Mouse (Mus musculus): ENCODE results near the gene Pnkd. TPM values are rescaled to one million over a fixed set of nuclear protein-coding genes. Genes with fewer than 3 reads are reported as not detected.

Gene Pnkd
- polyA plus RNA-seq (2012; rRNA removed), result 16.0 and 16.4 TPM in 2 replicates

GRCm38 (mm10) chr1:74284543-74285160, at the start of gene Pnkd, which contains the start of gene Aamp:
Gene Pnkd, plus strand, starts transcription at chr1:74284930.
Gene Aamp, minus strand, starts transcription at chr1:74284738.

DNA sequence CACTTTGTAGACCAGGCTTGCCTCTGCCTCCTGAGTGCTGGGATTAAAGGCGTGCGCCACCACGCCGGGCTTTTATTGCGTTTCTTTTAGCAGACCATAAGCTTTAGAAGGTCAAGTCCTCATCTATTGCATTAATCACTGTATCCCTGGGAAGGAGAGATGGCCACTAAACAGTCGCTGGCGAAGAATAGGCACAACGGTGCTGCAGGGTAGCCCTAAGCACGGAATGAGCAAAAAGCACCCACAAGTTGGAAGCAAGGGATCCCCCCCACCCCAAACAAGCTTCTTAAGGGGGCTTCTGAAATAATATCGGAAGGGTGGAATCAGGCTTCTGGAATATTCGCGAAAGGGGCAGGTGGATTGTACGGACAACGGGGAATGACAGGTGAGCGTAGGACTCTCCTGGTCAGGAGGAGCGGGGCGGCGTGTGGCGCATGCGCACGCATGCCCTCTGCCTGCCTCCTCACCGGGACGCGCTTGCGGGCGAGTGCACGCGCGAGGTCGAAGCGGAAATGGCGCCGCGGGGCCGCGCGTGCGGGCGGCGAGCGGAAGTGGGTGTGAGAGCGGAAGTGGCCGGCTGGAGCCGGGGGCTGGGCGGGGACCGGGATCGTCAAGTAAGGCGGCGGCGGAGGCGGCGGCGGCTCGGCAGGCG, 48.7 kb upstream of the Pnkd start, which contains the start of gene Arpc2:
TSS of gene Arpc2 (plus strand) at position 147 of the 652 bp plus-strand sequence.

DNA sequence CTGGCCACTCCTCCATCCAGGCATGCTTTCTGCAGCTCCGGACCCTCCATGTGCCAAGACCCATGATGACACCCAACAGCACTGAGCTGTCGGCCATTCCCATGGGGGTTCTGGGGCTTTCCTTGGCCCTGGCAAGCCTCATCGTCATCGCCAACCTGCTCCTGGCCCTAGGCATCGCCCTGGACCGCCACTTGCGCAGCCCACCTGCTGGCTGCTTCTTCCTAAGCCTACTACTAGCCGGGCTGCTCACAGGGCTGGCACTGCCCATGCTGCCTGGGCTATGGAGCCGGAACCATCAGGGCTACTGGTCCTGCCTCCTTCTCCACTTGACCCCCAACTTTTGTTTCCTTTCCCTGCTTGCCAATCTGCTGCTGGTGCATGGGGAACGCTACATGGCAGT, 6.2 kb upstream of the Pnkd start, which contains the start of gene Gpbar1:
TSS of gene Gpbar1 (plus strand) at position 13 of the 400 bp plus-strand sequence.

DNA sequence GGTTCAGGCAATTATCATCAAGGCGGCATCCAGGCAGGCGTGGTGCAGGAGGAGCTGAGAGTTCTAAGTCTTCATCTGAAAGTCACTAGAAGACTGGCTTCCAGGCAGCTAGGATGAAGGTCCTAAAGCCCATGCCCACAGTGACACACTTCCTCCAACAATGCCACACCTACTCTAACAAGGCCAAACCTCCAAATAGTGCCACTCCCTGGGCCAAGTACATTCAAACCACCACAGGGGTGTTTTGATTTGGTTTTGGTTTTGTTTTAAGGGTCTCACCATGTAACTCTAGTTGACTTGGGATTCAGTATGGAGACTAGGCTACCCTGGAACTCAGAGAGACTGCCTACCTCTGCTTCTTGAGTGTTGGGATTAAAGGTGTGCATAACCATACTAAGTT, 20.8 kb downstream of the Pnkd start, which contains the start of gene Tmbim1:
TSS of gene Tmbim1 (minus strand) at position 101 of the 400 bp plus-strand sequence.

GRCm38 (mm10) chr1:74361812-74362211, 77.1 kb downstream of the Pnkd start, which contains the start of gene Catip:
Gene Catip, plus strand, starts transcription at chr1:74362108.

DNA sequence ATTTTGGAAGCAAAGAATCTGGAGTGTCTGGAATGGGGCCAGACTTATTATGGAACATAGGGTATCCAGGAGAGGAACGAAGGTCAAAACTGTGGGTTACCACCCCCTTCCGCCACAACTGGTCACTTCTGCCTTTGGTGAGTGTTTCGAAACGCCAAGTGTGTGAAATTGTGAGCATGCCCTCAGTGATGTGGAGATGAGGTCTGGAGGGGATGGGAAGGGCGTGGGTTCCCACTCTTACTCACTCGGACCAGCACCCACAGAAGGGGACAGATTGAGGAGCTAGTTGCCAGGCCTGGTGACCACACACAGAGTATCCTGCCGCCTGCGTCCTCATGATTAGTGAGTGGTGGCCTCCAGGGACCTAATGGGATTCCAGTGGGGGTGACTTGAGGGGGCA, 90.2 kb downstream of the Pnkd start, which contains the start of gene Slc11a1:
TSS of gene Slc11a1 (plus strand) at position 216 of the 400 bp plus-strand sequence.

GRCm38 (mm10) chr1:74390924-74391748, 106.4 kb downstream of the Pnkd start, which contains the start of gene Ctdsp1:
Gene Ctdsp1, plus strand, starts transcription at chr1:74391509.

Other genes starting within 250 kb of the Pnkd start
- gene Tns1, start 160.5 kb upstream of the Pnkd start, polyA plus RNA-seq (2012; rRNA removed), result 6.3 TPM in 2 replicates
- 0.05 and 0.07 TPM in 2 replicates for gene Rufy4, start 159.4 kb upstream of the Pnkd start, polyA plus RNA-seq (2012; rRNA removed)
- gene Cxcr2, start 130.9 kb upstream of the Pnkd start, polyA plus RNA-seq (2012; rRNA removed), result 0.53 and 0.91 TPM in 2 replicates
- 0.06 TPM in 1 of 2 replicates, not detected in the other for gene Cxcr1, start 90.3 kb upstream of the Pnkd start, polyA plus RNA-seq (2012; rRNA removed)
- 95.7 and 105 TPM in 2 replicates for gene Arpc2, start 48.8 kb upstream of the Pnkd start, polyA plus RNA-seq (2012; rRNA removed)
- gene Gpbar1, start 6.4 kb upstream of the Pnkd start, polyA plus RNA-seq (2012; rRNA removed), result 0.38 and 0.45 TPM in 2 replicates
- gene Aamp, start 192 bp upstream of the Pnkd start, polyA plus RNA-seq (2012; rRNA removed), result 56.1 and 58.3 TPM in 2 replicates
- gene Tmbim1, start 20.7 kb downstream of the Pnkd start, polyA plus RNA-seq (2012; rRNA removed), result 7.7 and 8.7 TPM in 2 replicates
- 0.06 and 0.11 TPM in 2 replicates for gene Catip, start 77.2 kb downstream of the Pnkd start, polyA plus RNA-seq (2012; rRNA removed)
- gene Slc11a1, start 90.3 kb downstream of the Pnkd start, polyA plus RNA-seq (2012; rRNA removed), result 8.0 and 13.7 TPM in 2 replicates
- 32.1 and 35.4 TPM in 2 replicates for gene Ctdsp1, start 106.6 kb downstream of the Pnkd start, polyA plus RNA-seq (2012; rRNA removed)
- 0.34 and 0.36 TPM in 2 replicates for gene Vil1, start 124.4 kb downstream of the Pnkd start, polyA plus RNA-seq (2012; rRNA removed)
- gene Cnot9, start 221.1 kb downstream of the Pnkd start, polyA plus RNA-seq (2012; rRNA removed), result 23.4 and 28.6 TPM in 2 replicates

All from liver, embryonic 14 days (tissue).